Mouse (Mus musculus) bone marrow macrophage, adult 2 months (primary cell): ENCODE data around the gene Platr17.

Experiments
- CTCF ChIP-seq: IDR thresholded peaks from 2 replicates; pipeline ENCODE4 v1.5.1; 2012; ENCODE audit warnings: low read depth, mild to moderate bottlenecking, low read length, moderate library complexity
- POLR2A ChIP-seq: IDR thresholded peaks from 2 replicates; pipeline ENCODE4 v1.6.1; 2012; ENCODE audit warnings: mild to moderate bottlenecking, low read depth, low read length, borderline replicate concordance

DNA sequence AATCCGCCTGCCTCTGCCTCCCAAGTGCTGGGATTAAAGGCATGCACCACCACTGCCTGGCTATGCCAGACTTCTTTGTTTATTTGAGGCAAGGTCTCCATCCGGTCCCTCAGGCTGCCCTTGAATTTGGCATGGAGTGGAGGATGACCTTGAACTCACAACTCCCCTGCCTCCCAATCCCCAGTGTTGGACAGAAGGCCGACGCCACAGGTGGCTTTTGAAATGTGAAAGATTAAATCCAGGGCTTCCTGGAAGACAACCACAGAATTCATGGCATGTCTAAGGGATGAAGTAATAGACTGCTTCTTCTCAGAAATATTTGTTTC is 4.0 kb upstream of the Platr17 start:
- TF ChIP-seq CTCF (no peak), POLR2A (no peak)
